Mouse (Mus musculus): ENCODE measurements around the gene Veph1.

Veph1 gene

GRCm38 (mm10) chr3:66033346-66033745 lies 263.3 kb downstream of the Veph1 start:
- in situ Hi-C loops (cut with MboI; ENCODE audit: low sequenced_read_pairs): no loop called here

DNA sequence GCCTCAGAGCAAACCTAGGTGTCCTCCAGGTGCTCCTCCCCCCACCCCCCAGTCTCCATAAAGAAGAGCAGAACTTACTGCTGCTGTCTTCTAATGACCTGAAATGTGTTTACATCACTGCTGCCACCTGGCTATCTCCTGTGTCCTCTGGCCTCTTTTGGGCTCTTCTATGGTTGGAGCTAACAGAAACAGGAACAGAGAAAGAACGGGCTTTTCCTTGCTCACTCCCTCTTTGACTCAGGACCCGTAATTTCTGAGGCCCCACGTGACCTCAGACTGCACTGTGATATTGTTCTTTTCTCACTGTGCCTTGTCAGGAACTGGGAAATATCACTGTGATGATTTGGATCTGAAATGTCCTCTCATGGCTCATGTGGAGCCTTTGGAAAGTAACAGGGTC lies 271.2 kb downstream of the Veph1 start:
- in situ Hi-C loops (cut with MboI; ENCODE audit: low sequenced_read_pairs): no loop called here

GRCm38 (mm10) chr3:66024220-66024792 lies 272.3 kb downstream of the Veph1 start:
- in situ Hi-C loops (cut with MboI; ENCODE audit: low sequenced_read_pairs): no loop called here

DNA sequence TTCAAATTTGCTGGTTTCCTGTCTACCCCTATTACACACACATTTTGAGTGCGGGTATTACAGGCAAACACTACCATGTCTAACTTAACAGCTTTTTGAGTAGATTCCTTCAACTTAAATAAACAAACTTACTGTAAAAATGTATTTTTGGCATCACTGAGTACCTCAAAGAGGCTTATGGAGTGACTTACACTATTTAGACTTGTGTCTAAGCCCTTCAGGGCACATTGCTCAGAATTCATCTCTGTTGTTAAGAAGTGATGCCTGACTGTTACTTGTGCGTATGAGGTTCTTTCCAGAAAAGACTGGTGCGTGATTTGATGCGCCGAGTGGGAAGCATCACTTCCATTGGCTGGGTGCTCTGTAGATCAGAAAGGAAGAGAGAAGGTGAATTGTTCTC lies 277.5 kb downstream of the Veph1 start:
- in situ Hi-C loops (cut with MboI; ENCODE audit: low sequenced_read_pairs): no loop called here

DNA sequence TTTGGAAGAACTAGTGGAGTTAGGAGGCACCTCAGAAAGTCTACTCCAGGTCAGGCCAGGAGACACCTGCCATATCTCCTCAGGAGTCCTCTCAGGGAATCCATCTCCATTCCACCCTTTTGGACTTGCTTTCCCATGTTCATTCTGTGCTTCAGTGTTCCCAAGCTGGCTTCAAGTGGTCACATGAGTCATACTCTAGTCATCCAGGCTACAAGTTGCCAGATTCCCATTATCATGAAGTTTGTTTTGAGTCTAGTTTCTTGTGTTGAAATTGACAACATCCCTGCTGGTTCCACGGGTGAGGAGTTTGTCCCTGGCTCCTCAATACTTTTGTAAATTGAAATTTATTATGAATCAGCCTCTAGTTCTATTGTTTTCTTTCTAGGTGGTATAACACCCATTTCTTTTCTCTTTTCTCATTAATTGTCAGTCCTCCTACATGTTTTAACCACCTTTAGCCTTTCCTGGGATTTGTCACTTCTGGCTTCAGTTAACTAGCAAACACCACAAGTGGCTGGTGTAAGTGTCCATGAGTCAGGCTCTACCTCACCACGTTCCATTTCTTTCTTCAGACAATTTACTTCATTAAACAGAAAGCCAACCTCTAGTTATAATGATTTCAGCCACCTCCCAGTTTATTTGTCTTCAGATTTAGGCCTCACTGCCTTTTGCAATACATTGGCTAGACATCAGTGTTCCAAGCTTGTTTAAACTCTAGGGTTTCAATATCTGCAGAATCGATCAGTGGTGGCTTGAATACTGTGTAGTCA lies 288.8 kb downstream of the Veph1 start:
- in situ Hi-C loops (cut with MboI; ENCODE audit: low sequenced_read_pairs): no loop called here

- in situ Hi-C loops (cut with MboI; ENCODE audit: low sequenced_read_pairs): no loop called here
Observed at GRCm38 (mm10) chr3:66004989-66005388, 291.6 kb downstream of the Veph1 start.

DNA sequence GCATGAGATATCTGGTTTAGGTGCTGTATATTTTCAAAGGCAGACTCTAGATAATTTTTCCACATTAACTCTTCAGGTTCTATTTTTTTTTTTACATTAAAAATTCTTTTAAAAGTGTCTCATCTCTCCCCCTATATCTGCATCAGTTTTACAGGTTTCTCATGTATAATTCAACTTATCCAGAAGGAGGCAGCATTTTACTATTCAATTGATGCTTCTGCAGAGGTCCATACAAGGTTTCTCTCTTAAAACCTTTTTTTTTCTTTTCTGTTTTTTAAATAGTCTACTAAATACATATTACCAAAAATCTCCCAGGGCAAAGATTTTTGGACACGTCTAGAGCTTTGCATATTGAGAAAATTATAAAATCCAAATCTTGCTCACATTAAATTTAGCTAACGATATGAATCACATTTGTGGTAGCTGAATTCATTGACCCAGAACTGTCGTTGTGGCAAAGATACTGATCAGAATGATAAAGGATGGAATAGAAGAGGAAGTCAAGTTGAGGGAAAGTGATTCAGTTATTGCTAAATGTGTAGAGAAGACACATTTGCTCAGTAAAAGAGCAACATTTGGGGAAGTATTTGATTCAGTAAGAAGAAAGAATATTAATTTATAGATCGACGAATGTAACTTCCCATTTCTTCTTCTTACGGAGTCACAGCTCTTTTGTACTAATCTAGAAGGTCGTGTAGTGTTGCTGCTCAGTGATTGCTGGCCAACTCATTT lies 292.3 kb downstream of the Veph1 start:
- in situ Hi-C loops (cut with MboI; ENCODE audit: low sequenced_read_pairs): no loop called here

Data from CH12F3 (cell line).